Mouse (Mus musculus) left cerebral cortex, adult 18-20 months (tissue): Measurements from ENCODE around the gene Dyrk1a. TPM values are rescaled to one million over a fixed set of nuclear protein-coding genes. Genes with fewer than 3 reads are reported as not detected.
"Not testable (repeated sequence)": the region's sequence is repeated elsewhere in the genome, so short reads cannot be mapped to it uniquely, and the experiment has no call there.

Experiments used
- DNase-seq, 2 experiments: peaks; one replicate each; pipeline ENCODE4 v3.0.0; 2021 to 2022; ENCODE audit warnings: low spot score in 2 of 2, mixed read lengths in 1 of 2
- total RNA-seq, 2 experiments: library from RNA; stranded (reverse); gene quantifications; 2 replicates each; pipeline ENCODE4 v1.2.3; 2021

The Dyrk1a gene
- total RNA-seq, 2 experiments from 2014 or later = 94.8 to 96.3 TPM

DNA sequence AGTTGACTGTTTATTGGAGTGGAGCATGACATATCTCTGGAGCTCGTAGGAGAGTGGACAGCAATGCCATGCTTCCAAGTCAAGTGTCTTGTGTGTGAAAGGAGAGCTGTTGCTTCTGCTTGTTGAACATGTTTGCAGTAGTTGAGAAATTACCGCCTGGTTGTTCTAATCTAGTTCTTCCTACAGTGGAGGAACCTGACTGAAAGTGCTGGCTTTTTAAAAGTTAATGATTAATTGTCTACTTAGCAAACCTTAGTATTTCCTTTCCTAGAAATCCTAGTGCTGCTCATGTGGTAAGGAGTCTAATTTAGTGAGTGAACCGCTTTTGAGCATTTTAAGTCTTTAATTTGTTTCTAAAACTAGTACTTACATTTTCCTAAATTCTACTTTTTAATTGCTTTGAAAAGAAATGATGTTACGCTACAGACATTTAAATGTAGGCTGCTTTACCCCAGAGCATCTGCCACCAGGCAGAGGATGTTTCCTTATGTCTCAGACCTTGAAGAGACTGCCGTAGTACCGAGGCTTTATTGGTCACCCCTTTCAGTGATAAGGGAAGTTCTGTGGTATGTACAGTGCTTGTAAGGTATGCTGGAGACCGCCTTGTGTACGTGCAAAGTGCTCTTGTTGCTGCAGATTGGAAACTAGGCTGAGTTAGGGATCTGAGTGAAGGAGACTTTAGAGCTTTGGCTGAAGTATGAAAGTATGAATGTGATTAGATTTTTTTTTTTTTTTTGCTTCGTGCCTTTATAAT lies 59.3 kb downstream of the Dyrk1a start:
- DNase-seq = no peak

DNA sequence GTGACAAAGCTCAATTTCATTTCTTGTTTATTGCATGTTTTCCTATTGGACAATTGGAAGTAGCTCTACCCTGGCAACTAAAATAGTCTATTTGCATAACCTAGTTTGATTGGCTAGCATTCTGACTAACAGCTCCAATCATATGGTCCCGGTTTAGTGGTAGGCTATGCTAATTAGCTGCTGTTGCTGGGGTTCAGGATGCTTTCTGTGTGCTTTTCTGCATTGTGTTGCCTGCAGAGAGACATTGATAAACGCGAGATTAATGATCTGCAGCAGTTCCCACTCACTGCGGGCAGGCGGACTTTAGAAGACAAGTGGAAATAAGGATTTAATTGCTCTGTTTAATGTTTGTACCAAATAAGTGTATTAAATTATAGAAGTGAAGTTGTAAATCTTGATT lies 62.2 kb downstream of the Dyrk1a start:
- peak in 1 of 2 experiments; percentile 20 for DNase-seq

DNA sequence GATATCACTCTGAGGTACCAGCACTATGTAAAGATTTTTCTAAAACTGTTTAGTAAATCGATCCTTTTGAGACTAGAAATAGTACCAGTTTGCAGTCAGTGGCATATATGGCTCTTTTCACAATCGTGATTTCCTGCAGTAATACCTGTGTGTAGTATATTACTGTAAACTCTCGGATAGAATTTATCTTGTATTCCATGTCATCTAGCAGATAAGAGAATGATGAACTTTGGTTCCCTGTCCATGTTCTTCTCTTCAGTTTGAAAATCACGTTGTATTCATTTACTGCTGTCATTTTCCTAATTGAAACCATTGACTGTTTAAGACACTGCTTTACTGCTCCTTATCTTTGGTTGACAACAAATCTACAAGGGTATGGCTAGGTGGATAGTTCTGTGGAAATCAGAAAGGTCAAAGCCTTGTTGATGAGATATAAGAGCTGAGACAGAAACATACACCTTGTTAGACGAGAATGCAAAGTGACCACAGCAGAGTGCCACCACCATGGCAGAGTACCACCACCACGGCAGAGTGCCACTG lies 62.7 kb downstream of the Dyrk1a start:
- DNase-seq = no peak

DNA sequence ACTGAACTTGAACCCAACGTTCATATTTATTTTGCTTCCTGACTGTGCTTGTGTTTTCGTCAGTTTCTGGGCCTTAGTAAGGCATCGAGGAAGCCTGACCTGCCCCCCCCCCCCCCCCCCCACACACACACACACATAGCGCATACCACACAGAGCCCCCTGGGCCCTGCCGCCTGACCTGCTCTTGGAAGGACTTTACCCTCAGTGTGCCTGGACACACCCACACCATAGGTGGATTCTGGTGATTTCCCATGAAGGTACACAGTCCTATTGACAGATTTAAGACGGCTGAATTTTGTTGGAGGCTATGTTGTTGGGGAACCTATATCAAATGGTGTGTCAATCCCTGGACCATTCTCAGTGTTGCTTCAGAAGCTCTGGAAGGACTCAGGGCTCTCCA lies 63.2 kb downstream of the Dyrk1a start:
- no peak for DNase-seq

DNA sequence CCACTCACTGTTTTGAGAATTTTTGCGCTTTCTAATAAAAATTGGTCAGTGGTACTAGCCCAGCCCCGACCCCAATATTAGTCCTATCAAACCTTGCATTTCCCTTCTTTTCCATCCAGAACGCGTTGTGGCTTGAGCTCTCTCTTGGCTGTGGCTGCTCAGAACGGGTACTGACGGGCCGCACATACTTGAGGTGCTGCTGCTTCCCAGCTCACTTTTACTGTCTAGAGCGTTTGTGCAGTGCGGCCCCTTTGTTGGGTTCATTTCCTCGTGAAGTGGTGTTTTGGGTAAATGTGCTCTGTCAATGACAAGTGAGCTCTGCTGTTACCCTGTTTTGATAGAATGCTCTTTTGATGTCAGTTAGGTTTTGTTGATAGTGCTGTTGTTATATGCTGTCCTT lies 67.6 kb downstream of the Dyrk1a start:
- DNase-seq = no peak

DNA sequence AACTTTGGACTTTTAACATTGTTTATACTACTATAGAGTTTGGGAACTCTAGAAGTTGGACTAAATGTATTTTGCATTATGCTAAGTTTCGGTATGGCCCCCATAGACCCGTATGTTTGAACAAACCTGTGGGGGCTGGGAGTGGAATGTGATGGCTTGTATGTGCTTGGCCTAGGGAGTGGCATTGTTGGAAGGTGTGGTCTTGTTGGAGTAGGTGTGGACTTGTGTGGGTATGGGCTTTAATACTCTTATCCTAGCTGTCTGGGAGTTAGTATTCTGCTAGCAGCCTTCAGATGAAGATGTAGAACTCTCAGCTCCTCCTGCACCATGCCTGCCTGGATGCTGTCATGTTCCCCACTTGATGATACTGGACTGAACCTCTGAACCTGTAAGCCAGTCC lies 72.0 kb downstream of the Dyrk1a start:
- no peak for DNase-seq

DNA sequence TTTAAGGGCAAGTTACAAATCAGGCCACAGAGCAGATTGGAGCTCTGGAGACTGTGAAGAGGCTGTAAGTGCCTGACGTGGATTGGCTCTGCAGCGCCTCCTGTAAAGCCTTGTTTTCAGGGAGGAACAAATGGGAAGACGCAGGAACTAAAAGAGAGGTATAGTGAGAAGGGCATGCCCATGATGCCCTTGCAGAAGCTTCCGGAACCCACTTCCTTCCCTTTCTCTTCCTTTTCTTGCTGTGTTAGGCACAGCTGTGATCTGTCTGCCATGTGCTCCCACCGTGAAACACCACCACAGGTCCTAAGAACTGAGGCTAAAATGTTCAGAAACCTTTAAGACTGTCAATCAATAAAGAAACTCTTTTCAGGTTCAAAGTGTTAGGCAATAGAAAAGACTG lies 77.3 kb downstream of the Dyrk1a start:
- DNase-seq = no peak

DNA sequence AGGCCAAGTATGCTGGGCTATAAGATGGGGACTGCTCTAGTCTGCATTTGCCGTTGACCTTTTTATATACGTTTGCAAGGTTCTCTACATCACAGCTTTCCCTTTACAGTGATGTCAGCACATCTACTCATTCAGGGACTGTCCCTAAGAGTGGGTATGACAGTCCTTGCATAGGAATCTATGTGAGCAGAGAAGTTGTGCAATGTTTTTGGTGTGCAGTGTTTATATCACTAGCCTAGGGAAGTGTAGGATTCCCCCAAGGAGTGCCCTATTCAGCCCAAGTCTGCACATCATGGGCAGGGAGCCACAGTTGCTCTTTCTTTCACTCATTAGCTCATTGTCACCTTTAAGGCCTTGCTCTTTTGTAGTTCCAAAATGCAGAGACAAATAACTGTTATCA lies 78.1 kb downstream of the Dyrk1a start:
- no peak for DNase-seq

DNA sequence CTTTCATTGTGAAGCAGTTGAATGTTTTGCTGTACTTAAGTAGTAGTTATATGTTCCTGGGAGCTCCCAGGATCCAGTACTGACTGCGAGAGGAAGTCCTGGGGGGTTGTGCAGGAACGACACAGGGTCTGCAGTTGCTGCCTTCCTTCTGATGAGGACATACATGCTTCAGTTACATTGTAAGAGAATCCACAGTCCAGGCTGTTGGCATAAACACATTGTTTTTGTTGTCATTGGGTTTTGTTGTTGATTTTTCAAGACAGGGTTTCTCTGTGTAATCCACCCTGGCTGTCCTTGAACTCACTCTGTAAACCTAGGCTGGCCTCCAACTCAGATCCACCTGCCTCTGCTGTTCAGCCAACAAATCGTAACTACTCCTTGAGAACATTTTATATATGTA lies 80.1 kb downstream of the Dyrk1a start:
- no peak for DNase-seq

DNA sequence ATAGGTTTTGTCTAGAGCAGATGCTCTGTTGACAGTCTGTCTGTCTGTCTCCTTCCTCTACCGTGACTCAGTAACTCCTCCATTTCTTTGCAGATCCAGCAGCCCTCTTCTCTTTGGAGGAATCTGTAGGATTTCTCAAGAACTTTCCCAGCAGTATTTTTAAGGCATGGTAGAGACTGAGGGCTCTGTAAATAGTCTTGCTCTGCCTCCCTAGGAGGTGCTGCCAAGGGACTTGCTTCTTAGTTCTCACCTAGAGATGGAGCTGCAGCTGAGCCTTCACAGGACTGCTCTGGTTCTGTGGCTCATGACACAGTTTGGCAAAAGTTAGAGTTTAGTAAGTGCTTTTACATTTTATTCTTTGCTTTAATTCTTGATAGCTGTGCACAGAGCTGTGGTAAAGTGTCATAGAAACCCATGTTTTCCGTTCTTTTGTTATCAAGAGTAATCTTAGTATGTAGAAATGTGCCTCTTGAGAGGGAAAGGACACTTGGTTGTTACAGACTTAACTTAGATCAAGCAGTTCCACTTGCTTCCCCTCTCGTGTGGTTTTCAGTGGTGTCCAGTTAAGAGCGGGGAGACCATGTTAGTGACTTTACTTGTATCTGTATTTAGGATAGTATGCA lies 82.4 kb downstream of the Dyrk1a start:
- peak in 1 of 2 experiments; percentile 24 for DNase-seq

DNA sequence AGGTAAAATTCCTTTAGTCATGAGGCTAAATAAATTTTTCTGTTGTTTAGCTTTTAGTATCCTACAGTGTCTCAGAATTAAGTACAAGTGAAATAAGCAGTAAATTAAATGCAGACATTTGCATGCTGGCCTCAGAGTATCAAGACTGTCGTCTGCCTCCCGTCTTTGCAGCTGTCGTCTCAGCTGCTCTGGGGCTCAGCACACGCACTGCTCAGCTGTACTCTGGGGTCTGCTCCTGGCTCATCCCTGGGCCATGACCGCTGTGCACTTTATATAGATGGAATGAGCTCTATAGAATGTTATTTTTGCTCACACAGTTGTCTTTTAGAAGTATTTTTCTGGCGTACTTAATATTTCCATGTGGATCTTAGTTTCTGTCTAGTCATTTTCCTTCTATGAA lies 85.3 kb downstream of the Dyrk1a start:
- no peak for DNase-seq

DNA sequence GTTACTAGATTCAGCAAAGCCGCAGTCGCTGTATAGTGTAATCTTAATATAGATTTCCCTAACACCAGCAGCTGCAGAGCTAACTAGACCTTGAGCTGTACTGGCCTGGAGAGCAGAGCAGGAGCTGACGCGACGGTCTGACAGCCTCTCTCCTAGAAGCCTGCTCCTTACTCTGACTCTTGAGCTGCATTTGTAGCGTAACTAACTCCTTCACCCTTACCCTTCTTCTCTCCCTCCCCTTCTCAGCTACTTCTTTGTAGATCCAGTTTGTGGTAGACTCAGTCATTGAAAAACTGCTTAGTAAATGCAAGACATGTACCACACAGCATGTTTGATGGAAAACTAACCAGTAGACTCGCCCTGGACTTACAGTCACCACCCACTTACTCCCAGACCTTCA lies 87.1 kb downstream of the Dyrk1a start:
- no peak for DNase-seq

DNA sequence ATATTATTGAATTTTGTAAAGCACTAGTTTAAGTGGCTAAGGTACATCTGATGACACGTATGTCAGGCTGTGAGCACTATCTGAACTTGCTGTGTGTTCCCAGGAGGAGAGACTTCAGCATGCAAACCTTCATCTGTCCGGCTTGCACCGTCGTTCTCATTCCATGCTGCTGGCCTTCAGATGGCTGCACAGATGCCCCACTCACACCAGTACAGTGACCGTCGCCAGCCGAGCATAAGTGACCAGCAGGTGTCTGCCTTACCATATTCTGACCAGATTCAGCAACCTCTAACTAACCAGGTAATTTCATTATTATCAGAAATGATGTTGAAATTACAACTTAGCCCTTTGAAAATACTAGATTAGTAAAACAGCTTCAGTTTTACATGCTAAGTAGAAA lies 89.6 kb downstream of the Dyrk1a start:
- DNase-seq = no peak

DNA sequence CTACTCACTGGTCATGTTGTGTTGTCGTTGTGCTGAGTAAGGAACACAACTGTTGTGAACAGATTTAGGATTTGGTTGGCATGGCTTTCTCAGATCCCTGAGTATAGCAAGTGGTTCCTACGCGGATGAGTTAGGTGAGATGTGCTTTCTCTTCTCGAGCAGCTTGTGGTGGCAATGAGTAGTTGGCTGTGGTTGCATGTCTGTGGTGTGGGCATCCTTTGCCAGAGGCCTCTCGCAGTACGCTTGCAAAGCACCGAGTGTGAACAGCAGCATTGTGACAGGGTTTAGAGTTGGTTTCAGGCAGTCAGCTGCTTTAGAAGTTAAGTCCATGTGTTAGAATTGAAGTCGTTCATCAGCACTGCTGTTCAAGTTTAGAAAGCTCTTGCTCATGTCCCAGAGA lies 90.4 kb downstream of the Dyrk1a start:
- DNase-seq = peak in 1 of 2 experiments; percentile 25

DNA sequence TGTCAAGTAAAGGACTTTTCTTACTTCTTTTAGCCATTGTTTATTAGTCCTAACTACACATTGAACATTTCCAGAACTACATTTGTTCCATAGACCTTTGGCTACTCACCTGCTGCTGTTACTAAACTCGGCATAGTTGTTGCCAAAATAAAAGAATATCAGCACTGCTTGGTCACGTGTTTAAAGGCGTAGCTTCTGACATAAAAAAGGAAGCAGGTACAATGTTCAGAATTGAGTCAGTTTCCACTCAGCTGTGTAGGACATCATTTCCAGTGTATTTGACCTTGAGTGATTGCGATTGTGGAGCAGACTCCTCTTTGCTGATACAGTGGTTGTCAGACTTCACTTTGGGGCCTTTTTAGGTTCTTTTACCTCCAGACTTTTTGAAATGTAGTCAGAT lies 97.7 kb downstream of the Dyrk1a start:
- no peak for DNase-seq

DNA sequence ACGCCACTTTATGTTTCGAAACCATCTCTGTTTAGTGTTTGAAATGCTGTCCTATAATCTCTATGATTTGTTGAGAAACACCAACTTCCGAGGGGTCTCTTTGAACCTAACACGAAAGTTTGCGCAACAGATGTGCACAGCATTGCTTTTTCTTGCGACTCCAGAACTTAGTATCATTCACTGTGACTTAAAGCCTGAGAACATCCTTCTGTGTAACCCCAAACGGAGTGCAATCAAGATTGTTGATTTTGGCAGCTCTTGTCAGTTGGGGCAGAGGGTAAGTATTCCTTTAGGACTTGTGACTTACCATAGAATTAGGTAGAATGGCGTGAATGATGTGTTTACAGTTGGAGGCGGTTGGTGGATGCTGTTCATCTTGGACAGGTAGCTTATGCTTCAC lies 101.5 kb downstream of the Dyrk1a start:
- no peak for DNase-seq

DNA sequence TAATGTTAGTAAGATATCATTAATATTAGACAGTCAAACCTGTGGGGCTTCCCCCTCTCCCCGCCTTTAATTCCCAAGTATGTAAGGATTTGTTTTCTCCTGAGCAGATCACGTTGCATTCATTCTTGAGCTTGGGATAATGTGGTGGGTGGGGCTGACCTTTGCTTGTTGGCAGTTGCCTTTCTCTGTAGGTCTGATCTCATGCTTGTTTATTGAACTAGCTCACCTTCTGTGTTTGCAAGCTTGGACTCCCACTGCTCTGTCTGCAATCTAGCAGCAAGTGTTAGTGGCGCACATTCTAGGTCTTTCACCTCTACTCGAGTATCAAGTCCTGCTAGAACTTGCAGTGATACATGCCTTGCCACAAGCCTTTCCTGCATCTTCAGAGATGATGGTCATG lies 111.1 kb downstream of the Dyrk1a start:
- DNase-seq = no peak

DNA sequence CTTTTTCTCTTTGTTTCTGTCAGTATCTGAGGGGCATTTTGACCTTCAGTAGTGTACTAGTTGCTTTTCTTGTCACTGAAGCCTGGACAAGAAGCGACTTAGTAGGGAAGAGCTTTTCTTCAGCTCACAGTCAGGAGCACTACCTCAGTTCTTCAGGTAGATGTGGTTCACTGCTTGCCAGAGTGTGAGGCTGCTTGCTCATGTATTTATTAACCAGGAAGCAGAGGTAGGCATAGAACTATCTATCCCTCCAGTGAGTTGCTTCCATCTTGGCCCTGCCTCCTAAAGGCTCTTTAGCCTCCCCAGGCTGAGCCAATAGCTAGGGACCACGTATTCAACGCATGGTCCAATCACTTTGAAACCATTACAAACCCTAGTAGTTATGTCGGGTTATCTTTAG lies 112.0 kb downstream of the Dyrk1a start:
- no peak for DNase-seq

DNA sequence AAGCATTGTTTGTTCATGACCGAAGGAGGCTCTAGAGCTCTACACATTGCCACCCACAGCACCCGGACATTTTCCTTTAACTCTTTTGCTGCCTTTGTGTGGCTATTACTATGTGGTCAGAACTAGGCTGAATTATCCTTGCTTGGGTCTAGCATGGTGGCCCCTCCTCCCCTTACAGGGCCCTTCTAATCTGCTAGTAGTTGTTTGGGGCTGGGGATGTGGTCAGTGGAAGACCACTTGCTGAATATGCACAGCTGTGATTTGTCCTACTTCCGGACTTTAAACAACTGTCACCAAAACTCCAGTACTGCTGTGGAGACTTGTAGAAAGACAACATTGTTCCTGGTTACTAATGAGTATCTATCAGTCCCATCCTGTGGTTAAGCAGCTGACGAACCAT lies 114.2 kb downstream of the Dyrk1a start:
- DNase-seq = no peak

DNA sequence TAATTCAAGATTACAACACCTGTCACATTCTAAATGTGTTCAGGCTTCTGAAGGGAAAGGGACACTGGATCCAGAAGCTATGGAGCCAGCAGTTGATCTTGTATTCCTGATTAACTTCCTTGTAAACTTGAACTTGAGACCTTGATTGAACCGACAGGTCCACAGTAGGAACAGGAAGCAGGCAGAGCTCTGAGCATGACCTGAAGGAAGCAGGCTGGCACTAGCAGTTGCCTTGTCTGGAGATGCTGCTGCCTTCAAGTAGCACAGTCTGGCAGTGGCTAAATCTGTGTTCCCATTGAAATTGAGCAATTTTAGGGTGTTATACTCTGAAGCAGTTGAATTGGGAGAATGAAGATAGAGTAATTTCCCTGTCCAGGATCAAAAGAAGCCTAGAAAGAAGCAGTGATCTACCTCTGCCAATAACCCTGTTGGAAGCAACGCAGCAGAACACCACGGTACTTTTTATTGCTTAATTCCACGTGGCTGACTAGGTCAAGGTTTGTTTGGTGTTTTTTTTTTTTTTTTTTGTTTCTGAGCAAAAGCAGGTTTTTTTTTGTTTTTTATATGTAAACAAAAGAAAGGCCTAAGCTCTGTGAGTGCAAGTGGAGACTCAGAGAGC lies 124.0 kb downstream of the Dyrk1a start:
- no peak for DNase-seq

DNA sequence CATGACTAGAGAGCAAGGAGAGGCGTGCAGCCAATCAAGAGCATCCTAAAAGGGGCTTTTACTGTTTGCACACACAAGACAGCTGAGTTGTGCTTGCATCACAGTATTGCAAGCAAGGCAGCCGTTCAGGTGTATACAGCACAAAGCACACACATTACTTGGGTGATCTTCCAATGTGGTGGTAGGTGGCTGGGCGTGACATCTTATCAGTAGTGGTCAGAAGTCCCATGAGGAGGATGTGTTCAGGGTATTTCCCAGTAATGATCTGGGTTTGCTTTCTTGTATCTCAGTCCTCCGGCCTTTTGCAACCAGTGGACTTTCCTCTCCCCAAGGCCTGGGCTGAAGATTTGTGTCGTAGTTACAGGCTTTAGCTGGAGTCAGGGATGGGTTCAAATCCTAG lies 127.7 kb downstream of the Dyrk1a start:
- no peak for DNase-seq

DNA sequence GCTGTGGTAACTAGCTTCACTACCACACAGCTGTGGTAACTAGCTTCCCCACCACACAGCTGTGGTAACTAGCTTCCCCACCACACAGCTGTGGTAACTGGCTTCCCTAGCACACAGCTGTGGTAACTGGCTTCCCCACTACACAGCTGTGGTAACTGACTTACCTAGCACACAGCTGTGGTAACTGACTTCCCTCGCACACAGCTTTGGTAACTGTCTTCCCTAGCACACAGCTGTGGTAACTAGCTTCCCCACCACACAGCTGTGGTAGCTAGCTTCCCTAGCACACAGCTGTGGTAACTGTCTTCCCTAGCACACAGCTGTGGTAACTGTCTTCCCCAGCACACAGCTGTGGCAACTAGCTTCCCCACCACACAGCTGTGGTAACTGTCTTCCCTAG lies 128.4 kb downstream of the Dyrk1a start:
- not testable (repeated sequence) for DNase-seq
